Mouse (Mus musculus): ENCODE results near the gene Kif12.

Gene Kif12

DNA sequence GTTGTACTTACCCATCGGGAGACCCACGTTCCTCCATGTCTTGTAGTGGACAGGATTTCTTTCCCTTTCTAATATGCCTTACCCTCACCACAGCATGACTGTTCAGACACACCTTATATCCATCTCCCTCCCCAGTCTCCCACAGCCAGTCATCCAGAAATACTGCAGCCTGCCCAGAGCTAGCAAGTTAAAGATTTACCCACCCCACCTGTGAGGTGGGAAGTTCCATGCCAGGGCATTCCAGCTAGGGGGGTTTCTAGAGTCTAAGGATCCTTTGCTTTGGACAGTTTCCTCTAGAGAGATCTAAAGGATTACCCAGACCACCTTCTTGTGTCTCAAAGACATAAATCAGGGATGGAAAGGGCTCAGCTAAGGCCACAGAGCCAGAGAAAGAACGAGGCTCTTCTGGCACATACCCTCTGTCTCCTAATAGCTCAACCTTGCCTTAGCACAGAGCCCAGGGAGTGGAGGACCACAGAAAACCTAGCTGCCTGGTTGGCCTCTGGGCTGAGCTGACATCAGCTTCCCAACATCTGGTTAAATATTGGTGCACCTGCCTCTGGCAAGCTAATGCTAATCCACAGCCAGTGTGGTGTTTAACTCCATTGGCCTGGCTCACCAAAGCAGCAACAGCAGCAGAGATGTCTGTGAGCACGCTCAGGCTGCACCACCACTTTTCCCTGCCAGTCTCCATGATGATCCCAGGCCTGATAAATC lies at the start of gene Kif12:
TSS of gene Kif12 (minus strand) at position 163 of the 717 bp plus-strand sequence.
- in situ Hi-C loops (cut with MboI, MseI) = no loop called here

DNA sequence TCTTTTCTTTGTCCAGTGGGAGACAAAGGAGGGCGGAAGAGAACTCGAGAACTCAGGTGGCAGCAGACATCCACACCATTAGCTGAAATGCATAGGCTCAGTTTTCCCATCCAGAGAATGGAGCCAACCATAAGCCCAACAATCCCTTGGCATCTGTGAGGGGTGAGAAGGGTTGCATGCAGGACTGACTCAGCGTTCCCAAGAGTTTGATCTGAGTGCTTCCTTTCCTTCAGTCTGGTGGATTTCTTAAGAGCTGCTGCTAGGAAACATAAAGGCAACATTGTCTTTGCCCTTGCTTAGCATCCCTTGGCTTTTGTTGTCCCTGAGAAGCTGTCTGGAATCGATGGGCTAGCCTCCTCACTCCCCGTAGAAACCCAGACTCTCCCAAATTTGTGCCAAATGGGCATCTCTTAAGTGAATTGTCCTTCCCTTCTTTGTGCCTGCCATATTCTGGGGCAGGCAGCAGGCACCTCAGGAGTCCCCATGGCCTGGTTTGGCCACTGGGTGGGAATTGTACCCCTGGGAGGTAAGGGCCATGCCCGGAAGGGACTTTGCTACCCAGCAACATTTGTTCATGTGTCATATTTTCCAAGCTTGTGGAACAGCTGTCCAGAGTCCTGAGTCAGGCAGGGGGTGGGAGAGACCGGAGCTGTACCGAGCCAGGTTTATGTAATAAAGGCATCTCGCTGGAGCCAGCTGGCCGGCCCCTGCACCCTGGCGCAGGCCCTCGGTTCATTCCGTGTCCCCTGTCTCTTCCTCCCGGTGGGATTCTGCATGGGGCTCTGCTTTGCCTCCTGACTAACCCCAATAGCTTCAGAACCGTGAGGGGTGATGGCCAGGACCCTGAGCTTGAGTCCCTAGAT lies 49.4 kb upstream of the Kif12 start:
- in situ Hi-C loops (cut with MboI, MseI) = no loop called here

DNA sequence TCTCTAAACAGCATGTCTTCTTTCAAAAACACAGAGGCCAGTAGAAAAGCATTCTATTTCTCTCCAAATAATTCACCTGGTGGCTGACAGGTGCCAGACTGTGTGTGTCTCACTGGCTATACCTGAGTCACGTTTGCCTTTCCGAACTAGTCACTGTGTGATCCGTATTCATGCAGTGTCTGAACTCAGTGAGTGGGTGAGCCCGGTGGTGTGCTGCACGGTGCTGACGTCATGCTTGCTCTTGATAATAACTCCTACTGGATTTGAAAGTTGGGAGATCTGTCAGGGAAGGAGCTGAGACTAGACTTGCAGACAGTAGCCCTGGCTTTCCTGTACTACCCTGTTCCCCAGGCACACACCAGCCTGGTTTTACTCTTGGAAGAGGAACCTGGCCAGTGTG lies 47.7 kb upstream of the Kif12 start:
- in situ Hi-C loops (cut with MboI, MseI) = loop anchor here (5.0 kb wide), 1 partner anchor 88 kb away; no protein-coding TSS in a partner anchor

DNA sequence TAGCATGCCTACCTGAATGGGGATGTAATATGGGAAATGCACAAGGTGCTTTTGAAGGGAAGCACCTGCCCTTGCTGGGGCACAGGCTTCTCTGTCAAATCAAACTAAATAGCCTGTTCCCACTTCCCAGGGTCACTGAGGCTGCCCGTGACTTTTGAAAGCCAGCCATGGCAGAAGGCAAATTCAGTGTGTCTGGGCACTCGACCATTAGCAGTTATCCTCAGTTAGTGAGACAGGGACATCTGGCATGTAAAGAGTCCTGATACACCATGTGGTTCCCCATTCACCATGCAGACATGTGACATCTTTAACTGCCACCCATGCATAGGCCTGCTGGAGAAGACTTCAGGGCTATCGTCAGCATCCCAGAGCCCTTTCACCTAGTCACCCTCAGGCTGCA lies 47.1 kb upstream of the Kif12 start:
- in situ Hi-C loops (cut with MboI, MseI) = loop anchor here (5.0 kb wide), 1 partner anchor 88 kb away; no protein-coding TSS in a partner anchor

GRCm38 (mm10) chr4:63217513-63217912 lies 45.6 kb upstream of the Kif12 start:
- in situ Hi-C loops (cut with MboI, MseI) = loop anchor here (5.0 kb wide), 1 partner anchor 90 kb away; no protein-coding TSS in a partner anchor

- in situ Hi-C loops (cut with MboI, MseI) = loop anchor here (5.0 kb wide), 1 partner anchor 91 kb away; no protein-coding TSS in a partner anchor
These were observed 44.6 kb upstream of the Kif12 start for GRCm38 (mm10) chr4:63216566-63216965.

GRCm38 (mm10) chr4:63215993-63216531 lies 44.1 kb upstream of the Kif12 start:
- in situ Hi-C loops (cut with MboI, MseI) = loop anchor here (5.0 kb wide), 1 partner anchor 91 kb away; no protein-coding TSS in a partner anchor

- in situ Hi-C loops (cut with MboI, MseI) = loop anchor here (5.0 kb wide), 1 partner anchor 92 kb away; no protein-coding TSS in a partner anchor
These were observed 43.5 kb upstream of the Kif12 start for GRCm38 (mm10) chr4:63215185-63215992.

GRCm38 (mm10) chr4:63213907-63214621 lies 42.1 kb upstream of the Kif12 start, which contains the start of gene Col27a1:
Col27a1 (plus strand) TSS chr4:63214004.
- in situ Hi-C loops (cut with MboI, MseI) = no loop called here

GRCm38 (mm10) chr4:63205583-63205982 lies 33.7 kb upstream of the Kif12 start:
- in situ Hi-C loops (cut with MboI, MseI) = no loop called here

- in situ Hi-C loops (cut with MboI, MseI) = no loop called here
These were observed 31.9 kb upstream of the Kif12 start for GRCm38 (mm10) chr4:63203874-63204273.

- in situ Hi-C loops (cut with MboI, MseI) = no loop called here
These were observed 27.4 kb upstream of the Kif12 start for GRCm38 (mm10) chr4:63199366-63199765.

- in situ Hi-C loops (cut with MboI, MseI) = no loop called here
These were observed 22.4 kb upstream of the Kif12 start for GRCm38 (mm10) chr4:63194366-63194765.

- in situ Hi-C loops (cut with MboI, MseI) = no loop called here
These were observed 19.7 kb upstream of the Kif12 start for GRCm38 (mm10) chr4:63191641-63192040.

- in situ Hi-C loops (cut with MboI, MseI) = no loop called here
These were observed 14.4 kb upstream of the Kif12 start for GRCm38 (mm10) chr4:63186281-63186870.

- in situ Hi-C loops (cut with MboI, MseI) = no loop called here
These were observed 9.6 kb upstream of the Kif12 start for GRCm38 (mm10) chr4:63181556-63181955.

DNA sequence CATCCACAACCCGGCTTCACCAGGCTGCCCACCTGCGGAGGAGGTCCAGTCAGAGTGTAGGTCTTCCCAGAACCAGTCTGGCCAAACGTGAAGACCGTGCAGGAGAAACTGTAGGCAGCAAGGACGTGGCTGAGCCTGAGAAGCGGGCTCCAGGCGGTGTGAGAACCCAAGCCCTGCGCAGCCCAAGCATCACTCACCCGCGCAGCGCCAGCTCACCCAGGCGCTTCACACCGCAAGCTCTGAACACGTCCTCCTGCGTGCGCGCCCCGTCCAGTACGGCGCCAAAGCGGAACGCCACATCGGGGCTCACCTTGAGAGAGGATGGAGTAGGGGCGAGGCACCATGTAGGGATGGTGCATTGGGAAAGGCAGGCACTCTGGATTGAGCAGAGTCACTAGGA lies 809 bp downstream of the Kif12 start:
- in situ Hi-C loops (cut with MboI, MseI) = no loop called here

- in situ Hi-C loops (cut with MboI, MseI) = no loop called here
These were observed 1.9 kb downstream of the Kif12 start for GRCm38 (mm10) chr4:63170061-63170460.

DNA sequence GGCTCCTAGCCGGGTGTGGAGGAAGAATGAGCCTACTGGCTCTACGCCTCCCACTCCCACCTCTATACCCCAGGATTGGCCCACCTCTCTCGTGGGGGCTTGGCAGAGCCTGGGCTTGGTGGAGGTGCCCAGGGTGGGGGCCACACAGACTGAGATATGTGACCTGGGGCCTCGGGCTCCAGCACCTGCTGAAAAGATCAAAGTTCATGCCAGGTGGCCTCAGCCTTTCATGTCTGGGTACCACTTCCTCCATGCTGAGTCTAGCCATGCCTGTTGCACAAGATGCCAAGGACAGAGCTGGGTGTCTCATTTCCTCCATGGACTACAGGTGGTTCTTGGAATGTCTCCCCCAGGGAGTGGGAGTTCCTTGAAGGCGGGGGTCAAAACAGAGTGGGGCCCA lies 5.6 kb downstream of the Kif12 start:
- in situ Hi-C loops (cut with MboI, MseI) = loop anchor here (5.0 kb wide), 1 partner anchor 146 kb away; no protein-coding TSS in a partner anchor

GRCm38 (mm10) chr4:63165636-63166035 lies 6.3 kb downstream of the Kif12 start:
- in situ Hi-C loops (cut with MboI, MseI) = loop anchor here (5.0 kb wide), 1 partner anchor 147 kb away; no protein-coding TSS in a partner anchor

Measured in T-helper 1 cell (primary cell).